Mouse (Mus musculus): ENCODE measurements around the gene Ccnb1.
A peak's percentile ranks its signal among the peaks of the same experiment; 100 is the strongest.
"Not testable (repeated sequence)": the region's sequence is repeated elsewhere in the genome, so short reads cannot be mapped to it uniquely, and the experiment has no call there.

Ccnb1 gene

DNA sequence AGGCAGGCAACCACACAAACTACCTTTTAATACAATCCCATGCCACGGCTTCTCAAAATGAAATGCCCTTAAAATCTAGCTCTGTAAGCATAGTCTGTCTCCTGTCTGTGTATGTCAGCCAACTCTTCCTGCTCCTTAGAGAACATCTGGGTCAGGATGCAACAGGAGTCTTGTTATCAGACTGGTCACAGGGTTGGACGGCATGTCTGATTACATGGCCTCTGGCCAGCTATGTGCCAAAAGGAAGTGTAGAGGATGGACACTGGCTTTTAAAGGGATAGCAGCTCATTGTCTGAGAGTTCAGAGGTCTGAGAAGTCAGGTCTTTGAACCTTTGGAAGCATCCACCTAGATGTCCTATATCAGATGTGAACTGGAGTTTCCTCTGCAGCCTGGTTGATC is 31.0 kb downstream of the Ccnb1 start:
- no peak for DNase-seq

DNA sequence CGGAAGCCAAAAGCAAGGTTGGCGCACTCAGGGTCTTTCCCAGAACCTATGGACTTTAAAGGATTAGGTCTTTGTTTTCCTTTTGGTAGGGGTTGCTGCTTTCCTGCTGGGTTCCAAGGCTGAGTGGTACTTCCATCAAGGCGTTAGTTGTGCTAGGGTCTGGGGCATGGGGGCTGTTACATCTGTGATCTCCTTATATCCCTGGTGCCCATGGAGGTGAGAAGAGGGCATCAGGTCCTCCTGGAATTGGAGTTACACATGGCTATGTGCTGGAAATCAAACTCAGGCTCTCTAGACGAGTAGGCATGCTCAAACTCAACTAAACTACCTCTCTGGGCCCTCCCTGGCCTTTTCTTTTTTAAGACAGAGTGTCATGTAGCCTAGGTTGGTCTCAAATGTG is 32.2 kb downstream of the Ccnb1 start:
- no peak for DNase-seq

DNA sequence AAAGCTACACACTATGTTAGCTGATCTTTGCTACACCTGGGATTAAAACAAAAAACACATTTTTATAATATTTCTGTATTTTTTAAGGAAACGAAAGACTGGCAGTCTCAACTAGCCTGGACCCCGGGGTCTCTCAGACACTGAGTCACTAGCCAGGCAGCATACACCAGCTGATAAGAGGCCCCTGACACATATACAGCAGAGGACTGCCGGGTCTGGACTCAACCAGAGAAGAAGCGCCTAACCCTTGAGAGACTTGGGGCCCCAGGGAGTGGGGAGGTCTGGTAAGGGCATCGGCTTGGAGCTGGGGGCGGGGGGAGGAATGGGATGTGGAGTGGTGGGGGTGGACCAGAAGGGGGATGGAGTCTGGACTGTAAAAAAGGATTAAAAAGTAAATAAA is 33.4 kb downstream of the Ccnb1 start:
- no peak for DNase-seq

DNA sequence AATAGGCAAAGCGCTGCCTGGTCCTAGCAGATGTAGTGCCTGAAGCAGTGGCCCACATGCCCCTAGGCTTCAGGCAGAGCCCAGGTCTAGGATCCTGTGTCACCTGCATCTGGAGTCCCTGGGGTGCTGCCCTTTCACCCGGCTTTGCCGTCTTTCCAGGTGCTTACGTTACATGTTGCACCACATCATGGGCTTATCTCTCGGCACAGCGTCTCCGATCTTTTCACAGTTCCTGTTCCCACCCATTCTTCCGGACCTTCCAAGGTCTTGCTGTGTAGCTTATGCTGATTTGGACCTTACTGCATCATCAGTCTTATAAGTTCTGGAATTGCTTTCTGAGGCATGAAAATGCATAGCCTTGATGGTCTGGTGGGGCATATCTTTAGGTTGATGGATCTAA is 33.8 kb downstream of the Ccnb1 start:
- no peak for DNase-seq

DNA sequence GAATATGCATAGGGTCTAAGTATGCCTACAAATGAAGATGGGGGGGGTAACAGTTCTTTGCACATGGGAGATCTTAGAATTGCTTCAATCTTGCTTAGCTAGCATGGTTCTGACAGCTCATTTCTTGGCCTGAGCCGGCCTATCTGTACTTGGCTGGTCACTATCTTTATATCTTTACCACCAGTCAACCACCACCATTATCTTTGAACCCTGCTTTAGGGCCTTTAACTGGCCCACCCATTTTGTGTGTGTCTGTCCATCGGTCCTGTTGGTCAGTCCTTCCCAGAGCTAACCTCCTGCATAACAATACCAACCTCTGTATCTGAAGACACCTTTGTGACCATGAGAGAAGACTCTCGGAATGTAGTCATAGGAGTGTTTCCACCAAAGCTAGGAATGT is 35.0 kb downstream of the Ccnb1 start:
- no peak for DNase-seq

DNA sequence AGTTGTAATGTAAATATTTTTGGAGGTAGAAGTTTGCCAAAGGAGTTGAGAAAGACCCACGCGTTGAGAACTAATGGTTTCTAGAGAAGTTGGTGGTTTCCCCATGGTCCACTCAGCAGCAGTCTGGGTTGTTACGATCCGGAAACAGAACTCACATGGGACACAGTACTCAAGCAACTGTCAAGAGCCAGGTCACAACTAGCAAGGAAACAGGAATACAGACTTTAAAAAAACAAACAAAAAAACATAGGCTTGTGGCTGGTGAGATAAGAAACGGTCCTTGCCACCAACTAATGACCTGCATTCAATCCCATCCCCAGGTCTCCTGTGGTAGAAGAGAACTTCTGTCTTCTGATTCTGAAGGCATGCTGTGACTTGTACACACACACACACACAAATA is 35.6 kb downstream of the Ccnb1 start:
- DNase-seq: no peak

DNA sequence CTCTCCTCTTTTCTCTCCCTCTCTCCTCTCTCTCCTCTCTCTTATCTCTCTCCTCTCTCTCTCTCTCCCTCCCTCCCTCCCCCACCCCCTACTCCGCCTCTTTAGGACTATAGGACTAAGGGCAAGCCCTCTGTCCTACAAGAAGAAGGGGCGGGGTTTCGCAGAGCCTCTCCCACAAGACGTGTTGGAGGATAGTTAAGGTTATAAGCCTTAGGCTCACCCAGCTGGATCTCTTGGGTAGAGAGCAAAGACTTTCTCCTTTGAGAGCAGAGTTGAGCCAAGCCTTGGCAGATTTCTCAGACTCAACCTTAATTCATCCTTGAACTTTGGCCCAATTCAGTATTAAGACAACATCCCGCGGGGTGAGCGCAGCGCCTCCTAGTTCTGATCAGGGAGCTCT is 37.7 kb downstream of the Ccnb1 start:
- no peak for DNase-seq

DNA sequence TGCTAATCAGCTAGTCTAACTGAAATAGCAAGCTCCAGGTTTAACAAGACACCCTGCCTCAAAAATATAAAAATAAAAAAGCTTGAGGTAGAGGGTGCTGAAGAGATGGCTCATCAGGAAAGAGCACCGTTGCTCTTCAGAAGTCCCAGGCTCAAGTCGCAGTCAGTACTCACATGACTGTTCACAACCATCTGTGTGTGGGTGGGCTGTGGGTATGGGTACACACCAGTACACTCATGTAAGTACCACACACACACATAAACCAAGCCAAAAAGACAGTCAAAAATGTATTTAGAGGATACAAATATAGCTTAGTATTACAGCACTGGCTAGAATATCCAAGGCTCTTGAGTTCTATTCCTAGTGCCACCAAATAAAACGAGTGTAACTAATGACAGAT is 40.3 kb downstream of the Ccnb1 start:
- DNase-seq: no peak

DNA sequence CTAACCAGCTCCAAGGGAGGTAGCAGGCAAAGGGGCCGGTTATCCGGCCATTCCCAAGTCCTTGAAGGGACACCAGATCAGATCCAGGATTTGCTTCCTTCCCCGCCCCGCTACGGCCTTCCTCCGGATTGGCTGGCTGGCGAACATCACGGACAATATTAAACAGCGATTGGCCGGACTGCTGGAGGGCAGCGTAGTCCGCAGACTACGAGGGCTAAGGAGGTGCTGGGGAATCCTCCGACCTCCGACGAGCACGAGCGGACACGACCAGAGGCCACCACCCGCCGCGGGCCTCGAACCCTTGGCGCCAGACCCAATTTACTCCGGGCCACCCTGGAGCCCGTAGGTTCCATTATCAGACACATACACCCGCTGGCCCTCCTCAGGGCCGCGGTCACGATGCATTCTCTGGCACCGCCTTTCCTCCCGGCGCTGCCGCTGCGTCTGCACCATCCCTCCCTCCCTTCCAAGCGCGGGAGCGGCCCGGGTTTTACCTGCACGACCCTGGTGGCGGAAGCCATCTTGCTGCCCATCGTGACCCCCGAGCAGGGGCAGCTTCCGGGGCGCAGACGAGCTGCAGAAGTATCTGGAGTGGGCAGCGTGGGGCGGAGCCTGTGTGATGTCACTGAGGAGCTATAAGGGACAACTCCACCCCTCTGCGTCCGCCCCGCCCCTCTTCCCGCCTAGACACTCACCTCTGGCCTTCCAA is 42.2 kb downstream of the Ccnb1 start, which contains the start of gene Mrps36:
Mrps36 (minus strand) TSS at position 624 of the 709 bp plus-strand sequence.
- peak; percentile 96 for DNase-seq

DNA sequence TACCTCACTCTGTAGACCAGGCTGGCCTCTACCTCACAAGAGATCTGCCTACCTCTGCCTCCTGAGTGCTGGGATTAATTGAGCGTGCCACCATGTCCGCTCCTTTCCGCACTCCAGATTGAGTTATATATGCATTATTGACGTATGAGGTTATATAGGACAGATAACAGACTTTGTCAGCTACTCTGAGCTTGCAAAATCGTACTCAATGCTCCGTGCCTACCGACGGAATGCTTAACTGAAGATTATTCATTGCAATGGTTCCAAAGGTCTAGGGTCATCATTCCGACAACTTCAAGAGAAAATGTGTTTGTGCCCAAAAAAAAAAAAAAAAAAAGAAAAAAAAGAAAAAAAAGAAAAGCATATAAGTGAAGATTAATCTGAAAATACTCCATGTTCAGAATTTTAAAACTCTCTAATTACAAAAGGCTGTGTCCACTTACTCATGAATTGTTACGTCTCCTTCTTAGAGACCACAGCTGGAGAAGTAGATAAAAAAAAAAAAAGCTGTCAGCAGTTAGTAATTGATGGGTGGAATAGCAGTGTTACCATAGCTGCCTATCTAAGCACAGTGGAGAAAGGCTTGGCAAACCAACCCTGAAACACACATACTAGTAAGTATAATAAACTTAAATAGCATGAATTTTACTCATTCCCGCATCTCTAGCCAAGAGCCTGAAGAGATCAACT is 42.9 kb downstream of the Ccnb1 start:
- DNase-seq: peak; percentile 37

DNA sequence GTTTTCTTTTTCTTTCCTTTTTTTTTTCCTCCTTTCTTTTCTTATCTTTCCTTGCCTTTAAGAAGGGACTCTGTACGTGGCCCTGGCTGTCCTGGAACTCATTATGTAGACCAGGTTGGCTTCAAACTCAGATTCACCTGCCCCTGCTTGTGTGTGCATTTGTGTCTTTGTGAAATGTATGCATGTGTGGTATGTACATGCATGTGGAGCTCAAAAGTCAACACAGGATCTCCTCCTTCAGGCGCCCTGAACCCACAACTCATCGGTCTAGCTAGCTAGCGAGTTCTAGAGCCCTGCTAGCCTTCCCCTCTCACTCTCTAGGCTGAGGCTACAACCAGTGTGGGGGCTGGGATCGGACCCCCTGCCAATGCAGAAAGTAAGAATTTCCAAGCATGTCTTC is 43.5 kb downstream of the Ccnb1 start:
- no peak for DNase-seq

DNA sequence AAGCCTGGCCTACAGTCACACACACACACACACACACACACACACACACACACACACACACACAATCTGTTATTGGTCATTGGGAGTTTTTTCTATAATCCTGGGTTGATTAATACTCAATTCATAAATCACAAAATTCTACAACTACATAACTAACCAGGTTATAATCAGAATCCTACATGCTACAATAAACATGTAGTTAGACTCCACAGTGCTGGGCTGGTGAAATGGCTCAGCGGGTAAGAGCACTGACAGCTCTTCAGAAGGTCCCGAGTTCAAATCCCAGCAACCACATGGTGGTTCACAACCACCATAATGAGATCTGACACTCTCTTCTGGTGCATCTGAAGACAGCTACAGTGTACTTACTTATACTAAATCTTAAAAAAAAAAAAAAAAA is 53.6 kb downstream of the Ccnb1 start:
- DNase-seq: no peak

DNA sequence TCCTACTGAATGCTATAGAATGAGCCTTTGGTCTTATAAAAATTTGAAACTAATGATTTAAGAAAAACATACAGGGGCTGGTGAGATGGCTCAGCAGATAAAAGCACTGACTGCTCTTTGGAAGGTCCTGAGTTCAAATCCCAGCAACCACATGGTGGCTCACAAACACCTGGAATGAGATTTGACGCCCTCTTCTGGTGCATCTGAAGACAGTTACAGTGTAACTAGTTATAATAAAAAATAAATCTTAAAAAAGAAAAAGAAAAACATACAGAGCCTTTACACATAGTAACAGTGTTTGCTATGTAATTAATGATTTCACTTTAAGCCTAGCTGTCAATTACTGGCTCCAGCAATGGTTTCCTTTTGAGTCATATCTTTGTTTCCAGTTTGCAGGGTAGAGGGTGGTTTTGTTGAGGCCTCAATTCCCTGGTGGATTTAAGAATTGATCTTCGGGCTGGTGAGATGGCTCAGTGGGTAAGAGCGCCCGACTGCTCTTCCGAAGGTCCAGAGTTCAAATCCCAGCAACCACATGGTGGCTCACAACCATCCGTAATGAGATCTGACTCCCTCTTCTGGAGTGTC is 54.8 kb downstream of the Ccnb1 start:
- DNase-seq: not testable (repeated sequence)

DNA sequence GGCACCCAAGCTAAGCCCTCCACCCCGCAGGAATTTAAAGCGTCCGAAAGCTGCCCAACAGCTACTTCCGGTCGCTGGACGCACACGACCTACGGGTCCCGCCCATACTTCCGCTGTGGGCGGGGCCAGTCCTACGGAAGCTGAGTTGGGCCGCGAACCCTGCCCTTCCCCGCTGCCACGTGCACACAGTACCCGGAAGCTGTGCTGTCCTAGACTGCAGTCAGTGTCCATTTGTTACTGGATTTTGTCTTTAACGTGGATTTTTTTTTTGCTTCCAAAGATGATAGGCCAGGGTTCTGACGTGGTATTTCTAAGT is 55.6 kb downstream of the Ccnb1 start, which contains the start of gene Cdk7:
Cdk7 (minus strand) TSS at position 79 of the 316 bp plus-strand sequence.
- peak; percentile 96 for DNase-seq

DNA sequence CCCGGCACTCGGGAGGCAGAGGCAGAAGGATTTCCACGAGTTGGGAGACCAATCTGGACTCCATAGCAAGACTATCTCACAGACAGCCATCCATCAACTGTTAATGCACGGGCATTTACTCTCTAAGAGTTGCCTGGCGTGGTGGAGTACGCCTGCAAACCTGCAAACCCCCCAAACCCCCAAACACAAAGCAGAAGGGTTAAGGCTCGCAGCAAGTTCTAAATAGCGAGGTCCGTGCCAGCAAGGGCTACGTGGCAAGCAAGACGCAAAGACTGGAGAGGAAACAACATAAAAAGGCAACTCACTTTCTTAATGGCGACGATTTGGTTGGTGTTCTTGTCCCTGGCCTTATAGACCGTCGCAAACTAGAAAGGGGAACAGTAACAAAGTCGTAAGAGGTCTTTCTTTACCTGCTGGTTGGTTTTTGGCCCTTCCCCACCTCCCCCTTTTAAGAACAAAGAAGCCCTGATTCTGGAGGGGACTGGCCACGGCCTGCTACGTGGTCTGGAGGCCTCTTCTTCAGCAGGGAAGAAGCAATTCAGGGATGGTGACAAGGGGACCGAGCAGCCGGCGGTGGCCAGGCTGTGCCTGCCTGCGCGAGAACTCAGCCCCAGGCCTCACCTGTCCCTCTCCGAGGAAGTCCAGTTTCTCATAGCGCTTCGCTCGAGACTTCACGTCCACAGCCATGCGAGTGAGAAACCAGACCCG is 56.1 kb downstream of the Ccnb1 start:
- DNase-seq: peak; percentile 24
